Mouse (Mus musculus) lung, adult 2 months (tissue): ENCODE data around the gene Rps16.

Source experiments
- CTCF ChIP-seq: fragments of 200-500 bp; IDR thresholded peaks from 2 replicates; pipeline ENCODE4 v1.5.1; 2011; ENCODE audit warnings: mild to moderate bottlenecking, low read length, control low read depth; ENCODE audit not compliant: insufficient read depth
- POLR2A ChIP-seq: fragments of 200-500 bp; IDR thresholded peaks from 2 replicates; pipeline ENCODE4 v1.6.1; 2011; ENCODE audit warnings: low read depth, mild to moderate bottlenecking, control low read depth, low read length, borderline replicate concordance; ENCODE audit errors: extremely low read depth

DNA sequence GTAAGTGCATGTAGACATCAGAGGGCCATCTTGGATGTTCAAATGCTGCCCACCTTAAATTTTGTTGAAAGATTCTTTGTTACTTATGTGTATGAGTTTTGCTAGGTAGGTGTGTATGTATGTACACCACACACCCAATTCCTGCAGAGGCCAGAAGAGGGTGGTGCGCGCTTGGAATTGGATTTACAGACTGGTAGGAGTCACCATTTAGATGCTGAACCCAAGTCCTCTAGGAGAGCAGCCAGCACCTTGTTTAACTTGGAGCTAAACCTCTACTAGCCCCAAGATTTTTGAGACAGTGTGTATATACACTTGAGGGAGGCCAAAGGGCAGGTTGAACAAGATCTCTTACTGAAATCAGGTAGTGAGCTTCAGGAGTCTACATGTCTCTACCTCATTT, 2.8 kb downstream of the Rps16 start:
- TF ChIP-seq CTCF (no peak), POLR2A (no peak)
